Mouse (Mus musculus) stomach, postnatal 0 days (tissue): ENCODE data around the gene Abcb8.

ENCODE experiments used
- CTCF ChIP-seq: IDR thresholded peaks from 2 replicates; pipeline ENCODE4 v1.5.1; 2016; ENCODE audit warnings: antibody characterized with exemption, low read depth, mild to moderate bottlenecking, moderate library complexity
- EP300 ChIP-seq: optimal IDR thresholded peaks from 2 replicates; pipeline ENCODE3; 2016; ENCODE audit warnings: antibody characterized with exemption

- TF ChIP-seq CTCF (no peak), EP300 (no peak)
Measured at GRCm38 (mm10) chr5:24374666-24375328, 18.7 kb upstream of the Abcb8 start.
